Mouse (Mus musculus): ENCODE measurements at regions not wholly inside any gene's neighbourhood (a gene's known extent, or its start where the extent isn't known, plus 50 kb on each side); places are given as distances from the start of the nearest gene placed in this dataset.

DNA sequence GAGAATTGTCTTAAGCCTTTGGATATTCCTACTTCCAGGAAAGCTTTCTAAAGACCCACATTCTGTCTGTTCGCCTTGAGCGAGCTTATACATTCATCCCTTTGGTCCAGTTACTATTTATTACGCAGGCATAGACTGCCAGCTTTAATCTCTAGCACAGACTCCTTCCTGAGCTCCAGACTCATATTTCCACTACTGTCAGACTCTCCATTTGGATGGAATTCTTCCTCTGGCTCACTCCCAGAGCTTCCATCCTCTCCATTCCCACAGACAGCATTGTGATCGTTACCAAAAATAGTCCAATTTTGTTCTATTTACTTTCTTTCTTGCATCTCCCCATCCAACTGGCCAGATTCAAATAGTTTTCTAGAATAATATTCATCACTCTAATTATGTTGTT is 420.3 kb upstream of the Syt1 start:
- TF ChIP-seq CHD2 (IDR thresholded peaks at IDR 0.05; ENCODE audit: low read length) = no peak
- no peak for TF ChIP-seq CTCF (IDR thresholded peaks at IDR 0.05 in 2 of 3, conservative IDR thresholded peaks at IDR 0.05 in 1 of 3; ENCODE audit: control insufficient read depth in 1 of 3, insufficient read depth in 1 of 3, low read depth in 2 of 3, low read length in 3 of 3, poor library complexity in 1 of 3, severe bottlenecking in 1 of 3)
- TF ChIP-seq POLR2AphosphoS2 (IDR thresholded peaks at IDR 0.05; ENCODE audit: low read length) = no peak

Data from MEL (cell line).